Mouse (Mus musculus): ENCODE data around the gene Tube1. TPM values are rescaled to one million over a fixed set of nuclear protein-coding genes. Genes with fewer than 3 reads are reported as not detected.

Gene Tube1
- polyA plus RNA-seq, 1 experiment = 120 TPM

DNA sequence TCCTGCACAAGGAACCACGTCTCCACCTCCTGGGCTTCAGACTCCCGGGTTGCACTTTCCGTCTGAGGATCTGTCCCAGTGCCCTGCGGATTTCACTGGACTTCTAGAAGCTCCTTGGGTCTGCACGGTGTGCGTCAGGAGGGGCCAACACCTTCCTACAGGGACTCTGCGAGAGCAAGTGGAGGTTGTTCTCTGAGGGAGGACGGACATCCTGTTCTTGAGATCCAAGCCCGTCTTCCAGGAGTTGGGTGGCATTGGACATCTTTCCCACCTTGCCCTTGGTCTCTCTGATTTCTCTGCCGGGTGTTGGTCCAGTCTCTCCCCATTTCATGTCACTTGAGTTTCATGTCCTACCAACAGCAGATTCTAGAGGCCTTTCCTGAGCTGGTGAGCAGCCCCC is 29.9 kb downstream of the Tube1 start, which contains the start of gene Ccn6:
Gene Ccn6, minus strand, starts transcription at position 101 of the 400 bp plus-strand sequence.
- peaks cover 5% of the 10 kb centered on the region; the same call in 1 of the 2 replicates for H3K4me1 ChIP-seq (replicated peaks; ENCODE audit: control insufficient read depth, insufficient read depth, low read length)
- WGBS = 97% methylated on average over 10 of the region's 10 CpGs
- no peak for DNase-seq
- H3K27me3 ChIP-seq (ENCODE audit: control insufficient read depth, insufficient read depth, low read length) = no peaks in the 10 kb centered on the region
- no peaks in the 10 kb centered on the region for H3K36me3 ChIP-seq (ENCODE audit: control insufficient read depth, insufficient read depth, low read length)
- no peak within 1 kb of the TSS for H3K27ac ChIP-seq (ENCODE audit: control insufficient read depth, insufficient read depth, low read length)
- no peak for TF ChIP-seq POLR2A (IDR thresholded peaks at IDR 0.05; ENCODE audit: control insufficient read depth, extremely low read depth, insufficient read depth, low read length, poor library complexity)
- TF ChIP-seq CTCF (IDR thresholded peaks at IDR 0.05; ENCODE audit: borderline replicate concordance, control insufficient read depth, extremely low read depth, insufficient read depth, low read length, poor library complexity) = no peak
- no peak within 1 kb of the TSS for H3K4me3 ChIP-seq (ENCODE audit: control insufficient read depth, insufficient read depth, low read length)

DNA sequence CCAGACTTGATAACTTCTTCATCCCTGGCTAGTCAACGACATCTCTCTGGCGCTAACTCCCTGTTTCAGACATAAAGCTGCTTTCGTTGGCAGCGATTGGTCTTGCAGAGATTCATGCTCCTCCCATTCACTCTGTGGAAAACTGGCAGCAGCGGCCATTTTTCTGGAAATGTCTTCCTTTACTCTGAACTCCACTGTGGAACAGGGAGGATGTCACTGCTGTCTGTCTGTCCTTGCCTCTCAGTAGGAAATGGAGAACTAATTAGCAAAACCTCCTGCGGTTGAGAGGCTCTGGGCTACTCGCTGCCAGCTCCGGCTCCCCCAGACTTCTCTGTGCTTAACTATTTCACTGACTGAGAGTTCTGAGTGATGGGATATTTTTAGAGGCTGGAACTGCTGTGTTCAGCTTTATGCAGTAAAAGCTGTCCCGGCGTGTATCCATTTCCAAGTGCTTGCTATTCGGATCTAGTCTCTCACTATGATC is 31.9 kb downstream of the Tube1 start:
- WGBS = 37% methylated on average over 11 of the region's 11 CpGs
- Histone ChIP-seq H3K4me1 (replicated peaks; ENCODE audit: control insufficient read depth, insufficient read depth, low read length) (peaks cover 6% of the 10 kb centered on the region), H3K4me3 (ENCODE audit: control insufficient read depth, insufficient read depth, low read length) (no peak overlapping the region), H3K27me3 (ENCODE audit: control insufficient read depth, insufficient read depth, low read length) (no peaks in the 10 kb centered on the region), H3K36me3 (ENCODE audit: control insufficient read depth, insufficient read depth, low read length) (no peaks in the 10 kb centered on the region), H3K27ac (ENCODE audit: control insufficient read depth, insufficient read depth, low read length) (no peak overlapping the region)
- DNase-seq = no peak
- no peak for TF ChIP-seq CTCF (IDR thresholded peaks at IDR 0.05; ENCODE audit: borderline replicate concordance, control insufficient read depth, extremely low read depth, insufficient read depth, low read length, poor library complexity)
- no peak for TF ChIP-seq POLR2A (IDR thresholded peaks at IDR 0.05; ENCODE audit: control insufficient read depth, extremely low read depth, insufficient read depth, low read length, poor library complexity)

DNA sequence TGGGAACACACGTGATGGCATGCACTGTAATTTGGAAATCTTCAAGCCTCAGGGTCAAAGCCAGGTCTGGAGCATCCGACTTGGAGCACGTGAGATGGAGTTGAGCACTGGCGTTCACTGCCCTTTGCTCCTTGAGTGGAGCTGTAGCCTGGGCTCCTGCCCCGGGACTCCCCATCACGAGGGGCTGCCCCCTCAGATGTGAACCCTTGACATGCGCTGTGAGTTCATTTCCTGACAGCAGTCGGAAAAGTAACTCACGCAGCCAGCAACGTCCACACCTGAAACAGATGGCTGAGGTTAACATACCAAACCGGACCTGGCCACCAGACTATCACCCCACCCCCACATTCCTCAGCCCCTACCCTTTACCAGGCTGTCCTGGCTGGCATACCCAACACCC is 33.8 kb downstream of the Tube1 start:
- no peak for TF ChIP-seq CTCF (IDR thresholded peaks at IDR 0.05; ENCODE audit: borderline replicate concordance, control insufficient read depth, extremely low read depth, insufficient read depth, low read length, poor library complexity)
- H3K4me3 ChIP-seq (ENCODE audit: control insufficient read depth, insufficient read depth, low read length) = no peak overlapping the region
- DNase-seq = no peak
- H3K27me3 ChIP-seq (ENCODE audit: control insufficient read depth, insufficient read depth, low read length) = no peaks in the 10 kb centered on the region
- H3K36me3 ChIP-seq (ENCODE audit: control insufficient read depth, insufficient read depth, low read length) = no peaks in the 10 kb centered on the region
- peaks cover 7% of the 10 kb centered on the region for H3K4me1 ChIP-seq (replicated peaks; ENCODE audit: control insufficient read depth, insufficient read depth, low read length)
- 88% methylated on average over 11 of the region's 11 CpGs for WGBS
- no peak overlapping the region for H3K27ac ChIP-seq (ENCODE audit: control insufficient read depth, insufficient read depth, low read length)

DNA sequence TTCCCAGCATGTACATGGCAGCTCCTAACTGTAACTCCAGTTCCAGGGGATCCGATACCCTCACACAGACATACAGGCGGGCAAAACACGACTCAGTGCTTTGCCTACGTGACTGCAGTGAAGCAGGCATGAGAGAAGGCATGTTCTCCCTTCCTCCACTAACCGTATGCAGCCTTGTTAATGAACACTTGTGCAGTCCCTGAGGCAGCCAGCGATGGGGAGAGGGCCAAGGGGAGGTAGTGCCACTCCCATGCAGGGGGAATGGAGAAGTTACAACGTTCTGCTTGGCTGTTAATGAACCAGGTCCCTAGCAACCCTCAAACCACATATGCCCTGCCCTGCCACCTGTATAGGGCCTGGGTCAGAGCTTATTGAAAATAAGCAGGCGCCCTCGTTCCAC is 35.9 kb downstream of the Tube1 start:
- Histone ChIP-seq H3K4me3 (ENCODE audit: control insufficient read depth, insufficient read depth, low read length) (no peak overlapping the region), H3K36me3 (ENCODE audit: control insufficient read depth, insufficient read depth, low read length) (no peaks in the 10 kb centered on the region), H3K27me3 (ENCODE audit: control insufficient read depth, insufficient read depth, low read length) (no peaks in the 10 kb centered on the region), H3K4me1 (replicated peaks; ENCODE audit: control insufficient read depth, insufficient read depth, low read length) (peaks cover 7% of the 10 kb centered on the region), H3K27ac (ENCODE audit: control insufficient read depth, insufficient read depth, low read length) (no peak overlapping the region)
- TF ChIP-seq POLR2A (IDR thresholded peaks at IDR 0.05; ENCODE audit: control insufficient read depth, extremely low read depth, insufficient read depth, low read length, poor library complexity) (no peak), CTCF (IDR thresholded peaks at IDR 0.05; ENCODE audit: borderline replicate concordance, control insufficient read depth, extremely low read depth, insufficient read depth, low read length, poor library complexity) (no peak)
- 51% methylated on average over 9 of the region's 9 CpGs for WGBS
- DNase-seq = peak; percentile 13

DNA sequence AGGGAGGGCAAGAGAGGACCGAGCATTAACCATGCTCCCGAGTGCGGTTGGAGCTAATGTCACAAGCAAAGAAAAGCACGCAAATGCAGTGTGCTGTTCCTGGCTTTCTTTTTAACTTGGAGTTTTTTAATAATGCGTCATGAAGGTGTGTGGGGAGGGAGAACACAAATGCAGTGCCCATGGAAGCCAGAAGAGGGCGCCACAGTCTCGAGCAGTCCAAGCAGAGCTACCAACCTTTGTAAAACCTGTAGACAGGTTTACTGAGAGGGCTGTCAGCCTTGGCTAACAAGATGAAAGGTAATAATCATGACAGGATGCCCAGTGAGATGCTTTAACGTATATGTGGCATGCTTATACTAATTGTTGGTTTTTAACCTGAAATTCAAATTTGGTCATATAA is 36.4 kb downstream of the Tube1 start:
- Histone ChIP-seq H3K4me1 (replicated peaks; ENCODE audit: control insufficient read depth, insufficient read depth, low read length) (peaks cover 7% of the 10 kb centered on the region), H3K27me3 (ENCODE audit: control insufficient read depth, insufficient read depth, low read length) (no peaks in the 10 kb centered on the region), H3K4me3 (ENCODE audit: control insufficient read depth, insufficient read depth, low read length) (no peak overlapping the region), H3K36me3 (ENCODE audit: control insufficient read depth, insufficient read depth, low read length) (no peaks in the 10 kb centered on the region), H3K27ac (ENCODE audit: control insufficient read depth, insufficient read depth, low read length) (no peak overlapping the region)
- DNase-seq = peak; percentile 84
- TF ChIP-seq CTCF (IDR thresholded peaks at IDR 0.05; ENCODE audit: borderline replicate concordance, control insufficient read depth, extremely low read depth, insufficient read depth, low read length, poor library complexity) = peak; percentile 42; the same call in 1 of the 2 replicates
- TF ChIP-seq POLR2A (IDR thresholded peaks at IDR 0.05; ENCODE audit: control insufficient read depth, extremely low read depth, insufficient read depth, low read length, poor library complexity) = no peak
- WGBS = 6% methylated on average over 8 of the region's 8 CpGs

DNA sequence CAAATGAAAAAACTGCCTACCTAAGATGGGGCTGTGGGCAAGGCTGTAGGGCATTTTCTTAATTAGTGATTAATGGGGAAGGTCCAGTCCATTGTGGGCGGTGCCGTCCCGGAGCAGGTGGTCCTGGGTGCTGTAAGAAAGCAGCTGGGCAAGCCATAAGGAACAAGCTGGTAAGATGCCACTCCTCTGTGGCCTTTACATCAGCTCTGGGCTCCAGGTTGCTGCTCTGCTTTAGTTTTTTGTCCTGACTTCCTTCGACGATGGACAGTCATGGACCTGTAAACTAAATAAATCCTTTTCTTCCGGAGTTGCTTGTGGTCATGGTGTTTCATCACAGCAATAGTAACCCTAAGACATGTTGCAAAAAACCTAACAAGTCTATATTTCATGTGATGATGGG is 36.9 kb downstream of the Tube1 start:
- Histone ChIP-seq H3K27ac (ENCODE audit: control insufficient read depth, insufficient read depth, low read length) (no peak overlapping the region), H3K4me3 (ENCODE audit: control insufficient read depth, insufficient read depth, low read length) (no peak overlapping the region), H3K27me3 (ENCODE audit: control insufficient read depth, insufficient read depth, low read length) (no peaks in the 10 kb centered on the region), H3K36me3 (ENCODE audit: control insufficient read depth, insufficient read depth, low read length) (no peaks in the 10 kb centered on the region), H3K4me1 (replicated peaks; ENCODE audit: control insufficient read depth, insufficient read depth, low read length) (peaks cover 7% of the 10 kb centered on the region)
- 14% methylated on average over 6 of the region's 6 CpGs for WGBS
- DNase-seq = peak; percentile 27
- TF ChIP-seq CTCF (IDR thresholded peaks at IDR 0.05; ENCODE audit: borderline replicate concordance, control insufficient read depth, extremely low read depth, insufficient read depth, low read length, poor library complexity) (no peak), POLR2A (IDR thresholded peaks at IDR 0.05; ENCODE audit: control insufficient read depth, extremely low read depth, insufficient read depth, low read length, poor library complexity) (no peak)

DNA sequence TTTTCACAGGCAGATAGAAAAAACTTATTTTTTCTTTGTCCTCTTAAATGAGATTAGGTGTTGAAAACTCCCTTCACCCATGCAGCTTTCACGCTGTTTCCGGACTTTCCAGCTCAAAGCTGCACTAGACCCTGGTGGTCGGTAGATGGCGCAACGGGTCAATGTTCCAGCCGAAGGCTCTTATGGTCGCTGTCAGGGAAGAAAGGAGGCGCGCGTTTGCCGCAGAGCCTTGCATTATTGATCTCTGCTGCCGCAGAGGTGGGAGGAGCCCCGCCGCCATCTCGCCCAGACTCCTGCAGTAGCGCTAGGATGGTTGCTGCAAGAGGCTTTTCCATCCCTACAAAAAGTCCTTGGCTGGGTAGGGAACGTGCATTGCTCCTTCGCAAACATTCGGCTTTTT is 37.4 kb downstream of the Tube1 start:
- Histone ChIP-seq H3K4me3 (ENCODE audit: control insufficient read depth, insufficient read depth, low read length) (peak overlapping the region; percentile 44), H3K4me1 (replicated peaks; ENCODE audit: control insufficient read depth, insufficient read depth, low read length) (peaks cover 7% of the 10 kb centered on the region), H3K27ac (ENCODE audit: control insufficient read depth, insufficient read depth, low read length) (peak overlapping the region; percentile 57), H3K27me3 (ENCODE audit: control insufficient read depth, insufficient read depth, low read length) (no peaks in the 10 kb centered on the region), H3K36me3 (ENCODE audit: control insufficient read depth, insufficient read depth, low read length) (no peaks in the 10 kb centered on the region)
- WGBS = under 1% methylated on average over 19 of the region's 19 CpGs
- DNase-seq = peak; percentile 95
- TF ChIP-seq CTCF (IDR thresholded peaks at IDR 0.05; ENCODE audit: borderline replicate concordance, control insufficient read depth, extremely low read depth, insufficient read depth, low read length, poor library complexity) = peak; percentile 94
- TF ChIP-seq POLR2A (IDR thresholded peaks at IDR 0.05; ENCODE audit: control insufficient read depth, extremely low read depth, insufficient read depth, low read length, poor library complexity) = 0 out of 2 replicates have a peak, but pooled peaks have one; percentile 33

All from thymus, adult 2 months (tissue).